Mouse (Mus musculus) MEL (cell line): ENCODE measurements around the gene Myh10.

Experiments used
- CTCF ChIP-seq, 3 experiments: IDR thresholded peaks in 2 of 3; conservative IDR thresholded peaks in 1 of 3; 2 replicates each; pipeline ENCODE4 v1.5.1; 2011 to 2012; ENCODE audit warnings: low read length in 3 of 3, low read depth in 2 of 3, mild to moderate bottlenecking in 2 of 3, improper control_type of control experiment in 1 of 3, inconsistent platforms in 1 of 3, mixed read lengths in 1 of 3, moderate library complexity in 1 of 3; ENCODE audit not compliant: control insufficient read depth in 1 of 3, insufficient read depth in 1 of 3, poor library complexity in 1 of 3, severe bottlenecking in 1 of 3
- E2F4 ChIP-seq: IDR thresholded peaks from 2 replicates; pipeline ENCODE4 v1.6.1; 2011; ENCODE audit warnings: low read depth, low read length, improper control_type of control experiment, borderline replicate concordance
- MAZ ChIP-seq: IDR thresholded peaks from 2 replicates; pipeline ENCODE4 v1.6.1; 2012; ENCODE audit warnings: low read depth, mild to moderate bottlenecking, inconsistent platforms, low read length, improper control_type of control experiment
- MXI1 ChIP-seq: IDR thresholded peaks from 2 replicates; pipeline ENCODE4 v1.6.1; 2011; ENCODE audit warnings: mild to moderate bottlenecking, low read depth, low read length, improper control_type of control experiment
- MYC ChIP-seq: IDR thresholded peaks from 2 replicates; pipeline ENCODE4 v1.6.1; 2011; ENCODE audit warnings: low read depth, mild to moderate bottlenecking, low read length, improper control_type of control experiment, moderate library complexity
- POLR2A ChIP-seq, 2 experiments: IDR thresholded peaks; 2 replicates each; pipeline ENCODE4 v1.6.1; 2011 to 2012; ENCODE audit warnings: low read length in 2 of 2, mild to moderate bottlenecking in 2 of 2, control low read depth in 1 of 2, improper control_type of control experiment in 1 of 2, low read depth in 1 of 2, moderate library complexity in 1 of 2; ENCODE audit not compliant: control insufficient read depth in 1 of 2, insufficient read depth in 1 of 2, poor library complexity in 1 of 2
- POLR2AphosphoS2 ChIP-seq: IDR thresholded peaks from 2 replicates; pipeline ENCODE4 v1.6.1; 2011; ENCODE audit warnings: low read length, improper control_type of control experiment
- POLR2AphosphoS5 ChIP-seq: IDR thresholded peaks from 2 replicates; pipeline ENCODE4 v1.6.1; 2012; ENCODE audit warnings: low read depth, borderline replicate concordance, mild to moderate bottlenecking, inconsistent platforms, low read length, moderate library complexity, mixed read lengths
- RAD21 ChIP-seq: IDR thresholded peaks from 2 replicates; pipeline ENCODE4 v1.6.1; 2011; ENCODE audit warnings: mild to moderate bottlenecking, low read depth, low read length, improper control_type of control experiment
- TCF12 ChIP-seq: IDR thresholded peaks from 2 replicates; pipeline ENCODE4 v1.6.1; 2014; ENCODE audit warnings: low read depth, mild to moderate bottlenecking, inconsistent platforms, low read length, improper control_type of control experiment, moderate library complexity
- USF1 ChIP-seq: IDR thresholded peaks from 2 replicates; pipeline ENCODE4 v1.6.1; 2014; ENCODE audit warnings: low read depth, mild to moderate bottlenecking, inconsistent platforms, low read length, improper control_type of control experiment, moderate library complexity
- ZNF384 ChIP-seq: IDR thresholded peaks from 2 replicates; pipeline ENCODE4 v1.6.1; 2012; ENCODE audit warnings: low read depth, mild to moderate bottlenecking, inconsistent platforms, low read length, improper control_type of control experiment

DNA sequence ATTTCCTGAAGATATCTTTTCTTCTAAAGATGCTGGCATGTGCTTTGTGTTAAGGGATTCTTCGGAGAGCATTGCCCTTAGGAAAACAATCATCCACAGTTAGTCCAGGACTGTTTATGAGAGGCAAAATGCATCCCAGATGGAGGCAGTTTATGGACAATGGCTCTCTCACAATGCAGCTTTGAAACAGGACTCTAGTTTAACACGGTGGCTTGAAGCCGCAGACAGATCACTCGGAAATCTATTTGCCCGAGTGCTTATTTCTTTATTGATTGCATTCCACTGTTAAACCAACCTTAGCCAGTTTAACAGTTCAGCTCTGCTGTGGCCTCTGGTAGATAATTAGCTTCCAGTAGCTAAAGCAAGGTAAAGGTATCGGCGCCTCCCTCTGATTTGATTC lies 62.9 kb downstream of the Myh10 start:
- no peak for TF ChIP-seq POLR2A (IDR thresholded peaks at IDR 0.05; ENCODE audit: control insufficient read depth in 1 of 2, insufficient read depth in 1 of 2, low read depth in 1 of 2, low read length in 2 of 2, poor library complexity in 1 of 2)
- TF ChIP-seq CTCF (IDR thresholded peaks at IDR 0.05 in 2 of 3, conservative IDR thresholded peaks at IDR 0.05 in 1 of 3; ENCODE audit: control insufficient read depth in 1 of 3, insufficient read depth in 1 of 3, low read depth in 2 of 3, low read length in 3 of 3, poor library complexity in 1 of 3, severe bottlenecking in 1 of 3): no peak
- TF ChIP-seq POLR2AphosphoS5: no peak
- TF ChIP-seq TCF12: no peak
- no peak for TF ChIP-seq USF1
- no peak for TF ChIP-seq MAZ
- TF ChIP-seq ZNF384: no peak
- no peak for TF ChIP-seq MXI1
- TF ChIP-seq RAD21: no peak
- TF ChIP-seq MYC: no peak
- TF ChIP-seq POLR2AphosphoS2: no peak
- TF ChIP-seq E2F4: no peak
